Mouse (Mus musculus): ENCODE data around the gene Bglap3. TPM values are rescaled to one million over a fixed set of nuclear protein-coding genes. Genes with fewer than 3 reads are reported as not detected.
"Not testable (repeated sequence)": the region's sequence is repeated elsewhere in the genome, so short reads cannot be mapped to it uniquely, and the experiment has no call there.

The Bglap3 gene
- total RNA-seq, 2 experiments from 2014 or later = 0.93 to 1.1 TPM

DNA sequence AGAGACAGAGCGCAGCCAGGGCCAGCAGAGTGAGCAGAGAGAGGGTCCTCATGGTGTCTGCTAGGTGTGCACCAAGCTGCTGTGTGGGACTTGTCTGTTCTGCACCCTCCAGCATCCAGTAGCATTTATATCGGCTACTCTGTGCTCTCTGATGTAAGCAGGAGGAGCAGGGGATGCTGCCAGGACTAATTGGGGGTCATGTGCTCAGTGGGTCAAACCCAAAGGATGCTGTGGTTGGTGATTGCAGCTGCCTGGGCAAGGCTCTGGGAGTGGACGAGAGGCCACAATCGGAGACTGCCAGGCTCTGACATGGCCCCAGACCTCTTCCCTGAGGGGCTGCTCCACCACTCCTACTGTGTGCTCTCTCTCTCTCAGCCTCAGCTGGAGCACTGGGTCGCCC is 6.1 kb upstream of the Bglap3 start, which contains the start of gene Bglap2:
Gene Bglap2, minus strand, starts transcription at position 101 of the 400 bp plus-strand sequence.
- DNase-seq (ENCODE audit: low spot score in 2 of 2) = not testable (repeated sequence)

DNA sequence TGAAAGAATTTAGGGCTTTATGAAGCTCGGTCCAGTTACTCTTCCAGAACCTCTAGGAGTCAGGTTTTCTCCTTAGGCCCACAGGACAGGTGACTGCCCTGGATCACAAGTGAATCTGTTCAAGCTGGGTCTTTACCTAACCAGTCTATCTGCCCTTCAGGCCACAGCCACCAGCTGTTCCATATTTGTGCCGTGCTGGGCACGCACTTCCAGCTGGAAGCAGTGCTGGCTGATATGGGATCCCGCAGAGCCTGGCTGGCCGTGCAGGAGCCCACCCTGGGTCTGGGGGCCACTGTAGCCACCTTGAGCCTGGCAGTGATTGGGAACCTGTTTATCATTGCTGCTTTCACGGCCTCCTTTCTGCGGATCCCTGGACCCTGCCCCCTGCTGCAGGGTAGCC is 4.1 kb upstream of the Bglap3 start:
- not testable (repeated sequence) for DNase-seq (ENCODE audit: low spot score in 2 of 2)

DNA sequence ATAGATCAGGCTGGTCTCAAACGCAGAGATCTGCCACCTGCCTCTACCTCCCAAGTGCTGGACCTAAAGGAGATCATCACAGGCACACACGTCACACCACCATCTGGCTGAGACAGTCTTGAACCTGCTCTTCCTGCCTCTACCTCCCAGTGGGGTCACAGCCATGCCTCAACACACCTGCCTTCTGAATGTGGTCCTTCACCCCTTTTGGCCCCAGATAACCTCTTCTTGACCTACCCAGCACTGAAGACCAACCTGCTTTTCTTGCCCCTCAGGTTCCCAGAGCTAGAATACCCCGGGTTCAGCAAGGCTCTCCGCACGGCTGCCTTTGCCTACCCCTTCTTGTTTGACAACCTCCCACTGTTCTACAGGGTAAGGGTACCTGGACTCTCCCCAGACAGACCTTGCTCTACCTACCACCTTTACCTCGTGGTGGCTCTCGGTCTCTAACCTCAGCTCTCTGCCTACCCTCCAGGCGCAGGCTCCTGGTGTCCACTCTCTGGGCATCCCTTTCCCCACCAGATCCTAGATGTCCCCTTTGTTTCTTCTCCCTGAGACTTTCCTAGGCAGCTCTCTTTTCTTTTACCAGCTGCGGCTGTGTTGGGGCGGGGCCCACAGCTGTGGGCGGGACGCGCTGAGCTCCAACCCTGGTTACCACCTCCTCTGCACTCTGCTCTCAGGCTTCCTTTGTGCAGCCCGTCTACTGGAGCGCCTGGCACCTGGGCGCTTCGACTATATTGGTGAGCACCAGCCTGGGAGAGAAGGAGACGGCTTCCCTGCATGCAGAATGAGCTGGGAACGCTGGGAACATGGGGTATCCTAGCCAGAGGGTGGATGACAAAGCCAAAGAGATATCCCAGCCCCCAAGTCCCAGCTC is 3.4 kb upstream of the Bglap3 start:
- DNase-seq (ENCODE audit: low spot score in 2 of 2) = not testable (repeated sequence)

DNA sequence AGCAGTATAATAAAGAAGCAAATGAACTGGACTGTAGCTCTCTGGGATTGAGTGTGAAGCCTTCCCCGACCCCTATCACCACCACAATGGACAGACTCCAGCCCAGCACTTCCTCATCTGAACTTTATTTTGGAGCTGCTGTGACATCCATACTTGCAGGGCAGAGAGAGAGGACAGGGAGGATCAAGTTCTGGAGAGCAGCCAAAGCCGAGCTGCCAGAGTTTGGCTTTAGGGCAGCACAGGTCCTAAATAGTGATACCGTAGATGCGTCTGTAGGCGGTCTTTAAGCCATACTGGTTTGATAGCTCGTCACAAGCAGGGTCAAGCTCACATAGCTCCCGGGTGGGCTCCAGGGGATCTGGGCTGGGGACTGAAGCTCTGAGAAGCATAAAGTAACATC is 4.0 kb downstream of the Bglap3 start:
- DNase-seq (ENCODE audit: low spot score in 2 of 2) = not testable (repeated sequence)

DNA sequence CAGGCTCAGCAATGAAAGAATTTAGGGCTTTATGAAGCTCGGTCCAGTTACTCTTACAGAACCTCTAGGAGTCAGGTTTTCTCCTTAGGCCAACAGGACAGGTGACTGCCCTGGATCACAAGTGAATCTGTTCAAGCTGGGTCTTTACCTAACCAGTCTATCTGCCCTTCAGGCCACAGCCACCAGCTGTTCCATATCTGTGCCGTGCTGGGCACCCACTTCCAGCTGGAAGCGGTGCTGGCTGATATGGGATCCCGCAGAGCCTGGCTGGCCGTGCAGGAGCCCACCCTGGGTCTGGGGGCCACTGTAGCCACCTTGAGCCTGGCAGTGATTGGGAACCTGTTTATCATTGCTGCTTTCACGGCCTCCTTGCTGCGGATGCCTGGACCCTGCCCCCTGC is 5.0 kb downstream of the Bglap3 start:
- not testable (repeated sequence) for DNase-seq (ENCODE audit: low spot score in 2 of 2)

DNA sequence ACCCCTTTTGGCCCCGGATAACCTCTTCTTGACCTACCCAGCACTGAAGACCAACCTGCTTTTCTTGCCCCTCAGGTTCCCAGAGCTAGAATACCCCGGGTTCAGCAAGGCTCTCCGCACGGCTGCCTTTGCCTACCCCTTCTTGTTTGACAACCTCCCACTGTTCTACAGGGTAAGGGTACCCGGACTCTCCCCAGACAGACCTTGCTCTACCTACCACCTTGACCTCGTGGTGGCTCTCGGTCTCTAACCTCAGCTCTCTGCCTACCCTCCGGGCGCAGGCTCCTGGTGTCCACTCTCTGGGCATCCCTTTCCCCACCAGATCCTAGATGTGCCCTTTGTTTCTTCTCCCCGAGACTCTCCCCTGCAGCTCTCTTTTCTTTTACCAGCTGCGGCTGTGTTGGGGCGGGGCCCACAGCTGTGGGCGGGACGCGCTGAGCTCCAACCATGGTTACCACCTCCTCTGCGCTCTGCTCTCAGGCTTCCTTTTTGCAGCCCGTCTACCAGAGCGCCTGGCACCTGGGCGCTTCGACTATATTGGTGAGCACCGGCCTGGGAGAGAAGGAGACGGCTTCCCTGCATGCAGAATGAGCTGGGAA is 5.6 kb downstream of the Bglap3 start:
- DNase-seq (ENCODE audit: low spot score in 2 of 2) = not testable (repeated sequence)

DNA sequence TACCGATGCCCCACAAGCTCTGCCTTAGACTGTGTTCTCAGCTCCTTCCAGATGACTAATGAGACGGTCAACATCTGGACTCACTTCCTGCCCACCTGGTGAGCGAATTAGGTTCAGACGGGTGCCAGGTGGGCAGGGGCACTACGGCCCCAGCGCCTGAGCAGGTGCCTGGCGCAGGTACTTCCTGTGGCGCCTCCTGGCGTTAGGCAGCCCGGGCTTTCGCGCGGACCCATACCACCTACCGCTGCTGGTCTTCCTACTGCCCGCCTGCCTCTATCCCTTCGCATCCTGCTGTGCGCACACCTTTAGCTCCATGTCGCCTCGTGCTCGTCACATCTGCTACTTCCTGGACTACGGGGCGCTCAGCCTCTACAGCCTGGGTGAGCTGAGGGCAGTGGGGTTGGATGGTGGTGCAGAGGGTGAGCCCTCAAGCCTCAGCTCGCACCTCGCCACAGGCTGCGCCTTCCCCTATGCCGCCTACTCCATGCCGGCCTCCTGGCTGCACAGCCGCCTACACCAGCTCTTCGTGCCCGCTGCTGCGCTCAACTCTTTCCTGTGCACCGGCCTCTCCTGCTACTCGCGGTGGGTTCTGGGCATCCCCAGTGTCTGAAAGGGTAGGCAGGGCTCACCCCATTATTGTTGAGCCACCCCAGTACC is 6.7 kb downstream of the Bglap3 start:
- DNase-seq (ENCODE audit: low spot score in 2 of 2) = no peak

DNA sequence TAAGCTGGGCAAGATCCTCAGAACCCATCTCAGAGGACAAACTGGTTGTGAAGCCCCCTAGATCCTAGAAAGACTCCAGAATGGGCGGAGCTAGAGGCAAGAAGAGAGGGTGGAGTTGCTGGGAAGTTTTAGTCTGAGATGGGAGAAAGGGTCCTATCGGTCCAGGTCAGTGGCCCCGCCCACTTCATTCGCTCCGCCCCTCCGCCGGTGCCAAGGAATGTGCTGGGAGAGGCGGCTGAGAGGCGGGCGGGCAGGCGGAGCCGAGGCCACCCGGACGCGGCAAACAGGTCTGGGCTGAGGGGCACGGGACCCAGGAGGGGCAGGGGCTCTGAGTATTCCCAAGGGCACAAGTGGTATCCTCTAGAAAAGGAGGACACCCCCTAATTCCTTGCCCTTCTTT is 8.2 kb downstream of the Bglap3 start, which contains the start of gene Paqr6:
Gene Paqr6, plus strand, starts transcription at position 248 of the 400 bp plus-strand sequence.
- peak in 1 of 2 experiments; percentile 45 for DNase-seq (ENCODE audit: low spot score in 2 of 2)

DNA sequence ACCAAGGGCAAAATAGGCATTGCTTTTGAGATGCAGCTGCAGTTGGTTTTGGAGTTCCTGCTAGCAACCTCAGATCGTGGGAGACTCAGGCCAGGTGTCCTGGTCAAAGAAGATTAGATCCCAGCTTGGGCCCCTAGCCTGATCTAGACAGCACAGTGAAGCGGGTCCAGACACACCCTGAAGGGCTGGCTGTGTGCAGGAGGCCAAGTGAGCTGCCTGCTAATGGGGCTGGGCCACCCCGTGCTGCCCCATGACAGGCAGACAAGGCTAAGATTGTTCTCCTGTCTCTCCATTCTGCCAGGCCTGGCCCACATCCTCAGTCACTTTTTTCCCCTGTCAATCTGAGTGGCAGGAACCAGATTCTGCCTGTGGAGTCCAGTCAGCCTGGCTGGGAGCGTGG is 8.8 kb downstream of the Bglap3 start:
- DNase-seq (ENCODE audit: low spot score in 2 of 2) = no peak

DNA sequence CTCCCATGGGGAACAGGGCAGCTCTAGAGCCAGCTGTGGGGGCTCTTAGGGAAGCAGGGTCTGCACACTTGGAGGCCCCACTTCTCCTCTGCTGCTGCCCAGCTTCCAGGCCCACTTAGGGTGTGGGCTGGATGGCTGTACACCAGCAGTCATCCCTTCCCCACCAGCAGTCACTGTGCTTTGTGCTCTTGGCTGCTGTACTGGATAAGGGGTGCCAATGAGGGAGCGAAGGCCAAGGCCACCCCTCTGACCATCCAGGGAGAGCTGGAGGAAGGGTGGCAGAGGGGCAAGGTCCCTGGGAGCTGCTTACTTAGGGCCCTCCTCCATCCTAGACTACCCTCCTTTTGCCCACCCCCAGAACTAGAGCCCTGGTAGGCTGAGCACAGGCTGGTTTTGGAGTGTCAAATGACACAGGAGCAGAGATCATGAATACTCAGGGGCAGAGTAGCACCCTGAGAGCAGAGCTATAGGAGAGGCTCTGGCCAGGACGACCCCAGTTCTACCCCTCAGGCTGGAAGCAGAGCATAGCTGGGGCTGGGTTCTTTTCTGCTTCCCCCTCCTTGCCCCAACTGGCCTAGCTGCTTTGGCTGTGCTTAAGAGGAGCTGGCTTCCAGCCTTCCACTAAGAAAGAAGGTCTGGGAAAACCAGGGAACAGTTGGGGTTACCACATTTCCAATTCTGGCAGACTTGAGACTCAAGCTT is 10.8 kb downstream of the Bglap3 start:
- DNase-seq (ENCODE audit: low spot score in 2 of 2) = no peak

DNA sequence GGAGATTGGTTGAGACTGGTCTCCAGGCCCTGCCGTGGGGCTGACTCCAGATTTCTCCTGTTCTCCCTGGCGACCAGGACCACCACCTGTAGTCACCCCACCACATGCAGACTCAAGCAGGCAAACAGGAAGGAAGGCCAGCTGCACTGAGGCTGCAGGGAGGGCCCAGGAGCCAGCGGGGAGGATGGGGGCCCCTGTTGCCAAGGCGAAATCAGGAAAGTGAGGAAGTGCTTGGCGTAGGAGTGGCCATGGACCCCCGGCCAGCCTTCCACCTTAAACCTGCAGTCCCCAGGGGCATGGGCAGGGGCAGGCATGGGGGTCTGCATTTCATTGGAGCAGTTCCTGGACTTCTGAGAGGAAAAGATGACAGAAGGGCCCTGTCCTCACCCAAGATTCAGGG is 11.4 kb downstream of the Bglap3 start:
- DNase-seq (ENCODE audit: low spot score in 2 of 2) = no peak

DNA sequence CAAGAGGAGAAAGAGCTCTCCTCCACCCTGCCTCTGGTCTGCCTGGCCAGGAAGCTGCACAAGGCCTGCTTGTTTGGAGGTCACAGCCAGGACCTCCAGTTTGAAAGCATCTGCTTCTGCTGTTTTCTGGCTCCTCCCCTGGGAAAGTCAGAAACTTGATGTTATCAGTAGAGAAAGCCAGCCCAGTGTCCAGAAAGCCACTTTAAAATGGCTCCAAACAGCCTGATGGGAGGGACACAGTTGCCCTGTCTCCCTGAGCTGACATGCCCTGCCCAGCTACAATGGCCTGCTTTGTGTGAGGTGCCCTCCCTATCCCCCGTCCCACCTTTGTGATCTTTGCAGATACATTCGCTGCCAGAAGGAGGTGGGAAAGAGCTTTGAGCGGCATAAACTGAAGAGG is 12.6 kb downstream of the Bglap3 start:
- DNase-seq (ENCODE audit: low spot score in 2 of 2) = no peak

DNA sequence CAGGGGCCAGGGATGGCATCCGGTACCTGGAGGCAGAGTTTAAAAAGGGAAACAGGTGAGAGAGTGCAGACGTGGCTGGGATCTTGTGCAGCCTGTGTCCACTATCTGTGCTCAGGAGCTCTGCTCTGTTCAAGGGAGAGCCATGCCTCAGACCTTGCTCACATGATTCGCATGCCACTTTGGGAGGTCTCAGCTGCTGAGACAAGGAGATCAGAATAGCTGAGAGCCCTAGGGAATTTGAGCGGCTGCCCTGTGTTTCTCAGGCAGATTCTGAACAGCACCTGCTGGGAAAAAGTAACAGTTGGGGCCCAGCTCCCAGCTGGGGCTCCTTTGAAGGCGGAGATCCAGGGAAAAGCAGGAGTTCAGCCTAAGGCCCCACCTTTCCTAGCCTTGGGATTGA is 13.0 kb downstream of the Bglap3 start:
- DNase-seq (ENCODE audit: low spot score in 2 of 2) = no peak

DNA sequence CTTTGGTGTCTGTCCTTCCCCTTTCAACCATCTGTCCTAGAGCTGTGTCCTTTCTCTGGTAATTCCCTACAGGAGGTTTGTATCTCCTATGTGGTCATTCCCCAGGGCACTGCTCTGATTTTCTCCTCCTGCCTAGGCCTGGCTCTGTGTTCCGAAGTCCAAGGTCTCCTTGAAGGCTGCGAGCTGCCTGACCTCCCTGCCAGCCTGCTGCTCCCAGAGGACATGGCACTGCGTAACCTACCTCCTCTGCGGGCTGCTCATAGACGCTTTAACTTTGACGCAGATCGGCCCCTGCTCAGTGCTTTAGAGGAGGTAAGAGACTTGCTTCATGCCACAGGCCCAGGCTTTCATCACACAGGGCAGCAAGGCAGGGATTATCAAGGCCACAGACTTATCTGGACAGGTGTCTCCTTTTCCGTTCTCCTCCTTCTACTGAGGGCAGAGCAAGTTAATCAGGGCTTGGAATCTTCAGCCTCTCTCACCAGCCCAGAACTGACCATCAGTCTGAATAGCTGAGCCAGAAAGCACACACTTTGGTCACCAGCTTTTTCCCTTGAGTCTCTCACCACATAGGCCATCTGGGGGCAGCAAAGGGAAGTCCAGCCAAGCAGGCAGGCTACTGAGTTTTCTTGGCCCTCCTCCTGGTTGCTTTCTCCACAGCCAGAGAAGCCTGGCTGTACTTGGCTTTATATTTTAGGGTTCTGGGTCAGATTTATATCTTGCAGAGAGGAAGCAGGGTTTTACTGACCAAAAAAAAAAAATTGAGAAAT is 18.0 kb downstream of the Bglap3 start:
- no peak for DNase-seq (ENCODE audit: low spot score in 2 of 2)

DNA sequence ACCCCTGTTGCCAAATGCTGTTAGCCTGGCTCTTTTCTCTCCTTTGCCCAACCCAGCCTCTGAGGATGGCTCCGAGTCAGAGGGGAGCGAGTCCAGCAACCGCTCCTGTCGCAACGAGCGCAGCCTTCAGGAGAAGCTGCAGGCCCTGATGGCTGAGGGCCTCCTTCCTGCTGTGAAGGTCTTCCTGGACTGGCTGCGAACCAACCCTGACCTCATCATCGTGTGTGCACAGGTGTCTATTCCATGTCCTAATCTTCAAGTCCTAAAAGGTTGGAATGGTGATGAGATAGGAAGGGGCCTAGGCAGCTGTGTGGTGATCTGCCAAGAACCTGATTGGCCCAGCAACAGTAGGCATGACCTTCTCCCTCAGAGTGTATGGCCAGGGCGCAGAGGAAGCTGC is 19.6 kb downstream of the Bglap3 start:
- DNase-seq (ENCODE audit: low spot score in 2 of 2) = no peak

DNA sequence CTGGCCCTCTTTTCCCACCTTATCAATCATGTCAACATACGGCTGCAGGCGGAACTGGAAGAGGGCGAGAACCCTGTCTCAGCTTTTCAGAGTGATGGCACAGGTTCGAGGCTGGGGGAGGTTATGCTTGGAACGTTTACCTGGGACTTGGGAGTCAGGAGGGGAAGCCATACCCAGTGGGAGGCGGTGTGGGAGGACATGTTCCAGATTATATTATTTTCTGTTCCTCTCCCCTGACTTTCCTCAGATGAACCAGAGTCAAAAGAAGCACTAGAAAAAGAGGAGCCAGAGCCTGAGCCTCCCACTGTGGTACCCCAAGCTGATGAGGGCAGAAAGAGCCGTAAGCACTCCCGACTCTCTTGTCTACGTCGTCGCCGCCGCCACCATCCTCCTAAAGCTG is 21.8 kb downstream of the Bglap3 start:
- no peak for DNase-seq (ENCODE audit: low spot score in 2 of 2)

DNA sequence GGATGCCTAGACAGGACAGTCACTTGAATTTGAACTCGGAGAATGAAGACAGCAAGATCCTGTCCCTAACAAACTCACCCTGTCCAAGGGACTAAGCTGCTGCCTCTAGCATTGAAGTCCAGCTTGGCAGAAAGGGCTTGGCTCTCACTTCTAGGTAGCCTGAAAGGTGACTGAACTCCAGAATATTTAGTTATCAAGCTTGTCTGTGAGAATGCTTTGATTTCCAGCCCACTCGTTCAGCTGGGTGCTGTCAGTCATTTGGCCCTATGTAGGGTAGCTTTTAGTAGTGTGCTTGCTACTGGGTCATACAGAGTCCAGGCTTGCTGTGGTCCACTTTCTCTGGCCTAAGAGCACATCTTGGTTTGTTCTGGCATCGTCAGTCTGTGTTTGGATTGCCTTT is 33.5 kb downstream of the Bglap3 start:
- DNase-seq (ENCODE audit: low spot score in 2 of 2) = no peak

DNA sequence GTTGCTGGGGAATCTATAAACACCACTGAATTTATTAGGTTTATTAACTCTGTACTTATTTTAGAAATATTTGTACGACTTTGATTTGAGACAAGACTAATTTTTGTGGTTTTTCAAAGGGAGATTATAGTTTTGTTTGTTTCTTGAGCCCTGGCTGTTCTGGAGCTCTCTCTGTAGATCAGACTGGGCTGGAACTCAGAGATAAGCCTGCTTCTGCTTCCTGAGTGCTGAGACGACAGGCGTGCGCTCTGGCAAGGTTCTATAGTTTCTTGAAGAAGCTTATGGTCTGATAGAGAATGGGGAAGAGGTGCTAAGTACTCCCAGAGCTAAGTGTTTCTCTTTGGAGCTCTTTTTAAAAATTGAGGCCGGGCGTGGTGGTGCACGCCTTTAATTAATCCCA is 34.2 kb downstream of the Bglap3 start:
- DNase-seq (ENCODE audit: low spot score in 2 of 2) = no peak

DNA sequence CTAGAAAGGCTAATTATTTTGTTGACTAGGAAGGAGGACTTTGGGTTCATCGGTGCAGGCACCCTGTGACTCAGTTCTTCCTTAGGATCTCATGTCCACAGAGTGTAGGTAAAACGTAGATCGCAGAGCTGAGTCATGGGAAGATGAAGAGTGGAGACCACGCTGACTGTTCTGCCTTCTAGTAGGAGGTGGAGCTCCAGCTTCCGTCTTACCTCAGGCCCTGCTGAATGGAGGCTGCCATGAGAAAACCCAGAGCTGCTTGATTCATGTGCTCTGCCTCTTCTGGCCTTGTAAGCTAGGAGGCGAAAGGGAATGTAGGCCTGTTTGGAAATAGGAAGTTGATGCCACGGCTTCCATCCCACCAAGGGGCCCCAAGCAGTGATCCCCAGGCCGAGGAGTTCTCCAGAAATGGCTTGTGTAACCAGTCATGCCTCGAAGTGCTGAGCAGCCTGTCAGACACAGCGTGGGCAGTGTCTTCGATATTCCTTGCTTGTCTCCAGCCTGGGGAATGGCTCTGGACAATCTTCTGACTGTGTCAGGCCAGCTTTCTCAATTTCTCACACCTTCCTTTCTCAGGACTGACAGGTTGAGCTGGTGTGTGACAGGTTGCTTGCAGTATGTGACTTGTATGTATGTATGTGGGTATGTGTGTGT is 35.0 kb downstream of the Bglap3 start:
- DNase-seq (ENCODE audit: low spot score in 2 of 2) = no peak
